Mouse (Mus musculus) heart, adult 18-20 months (tissue): ENCODE data around the gene Optc. TPM values are rescaled to one million over a fixed set of nuclear protein-coding genes. Genes with fewer than 3 reads are reported as not detected.

ENCODE experiments used
- DNase-seq, 2 experiments: peaks; one replicate each; pipeline ENCODE4 v3.0.0; 2021 to 2022; ENCODE audit warnings: mixed read lengths in 1 of 2
- total RNA-seq, 2 experiments: library from RNA; stranded (reverse); gene quantifications; 2 replicates each; pipeline ENCODE4 v1.2.3; 2021

Optc gene
- total RNA-seq, 2 experiments from 2014 or later, result 0.23 to 0.37 TPM

- peak; percentile 75 to 80 for DNase-seq
Observed at GRCm38 (mm10) chr1:133918088-133918470, 10.3 kb upstream of the Optc start.

- peak; percentile 82 to 86 for DNase-seq
Observed at GRCm38 (mm10) chr1:133917456-133918087, 9.8 kb upstream of the Optc start.

- peak; percentile 93 for DNase-seq
Observed at GRCm38 (mm10) chr1:133915723-133916355, 8.0 kb upstream of the Optc start.

GRCm38 (mm10) chr1:133915115-133915514 lies 7.3 kb upstream of the Optc start:
- DNase-seq, result no peak

- DNase-seq, result no peak
Observed at GRCm38 (mm10) chr1:133913018-133913417, 5.2 kb upstream of the Optc start.

- peak; percentile 77 to 91 for DNase-seq
Observed at GRCm38 (mm10) chr1:133911456-133911855, 3.7 kb upstream of the Optc start.

- no peak for DNase-seq
Observed at GRCm38 (mm10) chr1:133911008-133911407, 3.2 kb upstream of the Optc start.

- no peak for DNase-seq
Observed at GRCm38 (mm10) chr1:133910108-133910507, 2.3 kb upstream of the Optc start.

GRCm38 (mm10) chr1:133908659-133909575 lies 1.1 kb upstream of the Optc start:
- DNase-seq, result peak; percentile 51 to 68

- DNase-seq, result no peak
Observed at GRCm38 (mm10) chr1:133906420-133906819, 1.4 kb downstream of the Optc start.

- DNase-seq, result no peak
Observed at GRCm38 (mm10) chr1:133900825-133901224, 7.0 kb downstream of the Optc start.

GRCm38 (mm10) chr1:133899043-133899542 lies 8.7 kb downstream of the Optc start:
- DNase-seq, result no peak

- DNase-seq, result no peak
Observed at GRCm38 (mm10) chr1:133897293-133897692, 10.5 kb downstream of the Optc start.

- peak; percentile 65 to 84 for DNase-seq
Observed at GRCm38 (mm10) chr1:133891489-133891888, 16.3 kb downstream of the Optc start.

- no peak for DNase-seq
Observed at GRCm38 (mm10) chr1:133889949-133890598, 17.7 kb downstream of the Optc start.

GRCm38 (mm10) chr1:133887538-133888250 lies 20.1 kb downstream of the Optc start:
- no peak for DNase-seq

- DNase-seq, result no peak
Observed at GRCm38 (mm10) chr1:133887044-133887443, 20.8 kb downstream of the Optc start.

GRCm38 (mm10) chr1:133886431-133886830 lies 21.4 kb downstream of the Optc start:
- no peak for DNase-seq

- no peak for DNase-seq
Observed at GRCm38 (mm10) chr1:133885811-133886210, 22.0 kb downstream of the Optc start.

GRCm38 (mm10) chr1:133884746-133885145 lies 23.1 kb downstream of the Optc start:
- no peak for DNase-seq

GRCm38 (mm10) chr1:133884090-133884489 lies 23.7 kb downstream of the Optc start:
- DNase-seq, result no peak
